Mouse (Mus musculus) spleen, adult 2 months (tissue): ENCODE measurements at regions not wholly inside any gene's neighbourhood (a gene's known extent, or its start where the extent isn't known, plus 50 kb on each side); places are given as distances from the start of the nearest gene placed in this dataset.

Experiments
- CTCF ChIP-seq: fragments of 200-500 bp; IDR thresholded peaks from 2 replicates; pipeline ENCODE4 v1.5.1; 2011; ENCODE audit warnings: mild to moderate bottlenecking, inconsistent platforms; ENCODE audit not compliant: insufficient read depth, insufficient read length, insufficient replicate concordance; ENCODE audit errors: extremely low read depth
- POLR2A ChIP-seq: fragments of 200-500 bp; IDR thresholded peaks from 2 replicates; pipeline ENCODE4 v1.6.1; 2011; ENCODE audit warnings: low read depth, low read length, inconsistent platforms

GRCm38 (mm10) chr5:119280146-119280545, 390.3 kb upstream of the Tbx3 start:
- TF ChIP-seq POLR2A (no peak), CTCF (no peak)
